Mouse (Mus musculus): Measurements from ENCODE around the gene Kcnk10. TPM values are rescaled to one million over a fixed set of nuclear protein-coding genes. Genes with fewer than 3 reads are reported as not detected.

The Kcnk10 gene
- polyA plus RNA-seq, 1 experiment from 2014 or later: 0.13 TPM

GRCm38 (mm10) chr12:98470097-98470496 lies 108.0 kb downstream of the Kcnk10 start:
- H3K4me3 ChIP-seq (ENCODE audit: low read depth, low read length): no peak overlapping the region
- no peak overlapping the region for H3K4me2 ChIP-seq (ENCODE audit: low read depth, low read length)
- H3K4me1 ChIP-seq (ENCODE audit: insufficient read depth): no peaks in the 10 kb centered on the region
- no peaks in the 10 kb centered on the region for H3K36me3 ChIP-seq (replicated peaks; ENCODE audit: insufficient read depth, low read length)
- DNase-seq (no peak), ATAC-seq (no peak)
- H3K9ac ChIP-seq (replicated peaks): no peak overlapping the region
- H3K27me3 ChIP-seq (ENCODE audit: insufficient read depth, low read length): no peaks in the 10 kb centered on the region
- WGBS (ENCODE audit: insufficient replicate concordance): 66% methylated on average over 3 of the region's 3 CpGs
- no peaks in the 10 kb centered on the region for H3K9me3 ChIP-seq (ENCODE audit: low read length)
- no peak overlapping the region for H3K27ac ChIP-seq (ENCODE audit: low read depth)
- TF ChIP-seq CTCF (IDR thresholded peaks at IDR 0.05; ENCODE audit: low read depth): no peak
- no peak for TF ChIP-seq EP300 (IDR thresholded peaks at IDR 0.05; ENCODE audit: low read depth)

GRCm38 (mm10) chr12:98467793-98468192 lies 110.3 kb downstream of the Kcnk10 start:
- Histone ChIP-seq H3K4me3 (ENCODE audit: low read depth, low read length) (no peak overlapping the region), H3K4me1 (ENCODE audit: insufficient read depth) (no peaks in the 10 kb centered on the region), H3K4me2 (ENCODE audit: low read depth, low read length) (no peak overlapping the region), H3K36me3 (replicated peaks; ENCODE audit: insufficient read depth, low read length) (no peaks in the 10 kb centered on the region), H3K9ac (replicated peaks) (no peak overlapping the region), H3K9me3 (ENCODE audit: low read length) (no peaks in the 10 kb centered on the region), H3K27me3 (ENCODE audit: insufficient read depth, low read length) (no peaks in the 10 kb centered on the region), H3K27ac (ENCODE audit: low read depth) (no peak overlapping the region)
- TF ChIP-seq CTCF (IDR thresholded peaks at IDR 0.05; ENCODE audit: low read depth) (no peak), EP300 (IDR thresholded peaks at IDR 0.05; ENCODE audit: low read depth) (no peak)
- 86% methylated on average over 4 of the region's 4 CpGs for WGBS (ENCODE audit: insufficient replicate concordance)
- ATAC-seq (no peak), DNase-seq (no peak)

- H3K36me3 ChIP-seq (replicated peaks; ENCODE audit: insufficient read depth, low read length): no peaks in the 10 kb centered on the region
- no peak for ATAC-seq
- no peaks in the 10 kb centered on the region for H3K27me3 ChIP-seq (ENCODE audit: insufficient read depth, low read length)
- DNase-seq: peak; percentile 40
- no peak overlapping the region for H3K4me2 ChIP-seq (ENCODE audit: low read depth, low read length)
- no peak overlapping the region for H3K9ac ChIP-seq (replicated peaks)
- WGBS (ENCODE audit: insufficient replicate concordance): 43% methylated on average over 3 of the region's 3 CpGs
- no peaks in the 10 kb centered on the region for H3K9me3 ChIP-seq (ENCODE audit: low read length)
- H3K27ac ChIP-seq (ENCODE audit: low read depth): no peak overlapping the region
- H3K4me1 ChIP-seq (ENCODE audit: insufficient read depth): no peaks in the 10 kb centered on the region
- H3K4me3 ChIP-seq (ENCODE audit: low read depth, low read length): no peak overlapping the region
- peak; percentile 67 for TF ChIP-seq CTCF (IDR thresholded peaks at IDR 0.05; ENCODE audit: low read depth)
- no peak for TF ChIP-seq EP300 (IDR thresholded peaks at IDR 0.05; ENCODE audit: low read depth)
Measured at GRCm38 (mm10) chr12:98459889-98460288, 118.2 kb downstream of the Kcnk10 start.

- no peaks in the 10 kb centered on the region for H3K36me3 ChIP-seq (replicated peaks; ENCODE audit: insufficient read depth, low read length)
- TF ChIP-seq EP300 (IDR thresholded peaks at IDR 0.05; ENCODE audit: low read depth) (no peak), CTCF (IDR thresholded peaks at IDR 0.05; ENCODE audit: low read depth) (no peak)
- H3K9ac ChIP-seq (replicated peaks): no peak overlapping the region
- no peak overlapping the region for H3K4me2 ChIP-seq (ENCODE audit: low read depth, low read length)
- H3K4me1 ChIP-seq (ENCODE audit: insufficient read depth): no peaks in the 10 kb centered on the region
- WGBS (ENCODE audit: insufficient replicate concordance): 77% methylated on average over 4 of the region's 4 CpGs
- no peaks in the 10 kb centered on the region for H3K27me3 ChIP-seq (ENCODE audit: insufficient read depth, low read length)
- no peaks in the 10 kb centered on the region for H3K9me3 ChIP-seq (ENCODE audit: low read length)
- no peak for ATAC-seq
- no peak overlapping the region for H3K4me3 ChIP-seq (ENCODE audit: low read depth, low read length)
- no peak overlapping the region for H3K27ac ChIP-seq (ENCODE audit: low read depth)
- no peak for DNase-seq
Measured at GRCm38 (mm10) chr12:98458944-98459343, 119.2 kb downstream of the Kcnk10 start.

GRCm38 (mm10) chr12:98458516-98458915 lies 119.6 kb downstream of the Kcnk10 start:
- no peak for TF ChIP-seq EP300 (IDR thresholded peaks at IDR 0.05; ENCODE audit: low read depth)
- TF ChIP-seq CTCF (IDR thresholded peaks at IDR 0.05; ENCODE audit: low read depth): no peak
- Histone ChIP-seq H3K4me1 (ENCODE audit: insufficient read depth) (no peaks in the 10 kb centered on the region), H3K36me3 (replicated peaks; ENCODE audit: insufficient read depth, low read length) (no peaks in the 10 kb centered on the region), H3K9ac (replicated peaks) (no peak overlapping the region), H3K9me3 (ENCODE audit: low read length) (no peaks in the 10 kb centered on the region), H3K4me3 (ENCODE audit: low read depth, low read length) (no peak overlapping the region), H3K4me2 (ENCODE audit: low read depth, low read length) (no peak overlapping the region), H3K27me3 (ENCODE audit: insufficient read depth, low read length) (no peaks in the 10 kb centered on the region), H3K27ac (ENCODE audit: low read depth) (no peak overlapping the region)
- DNase-seq (no peak), ATAC-seq (no peak)
- WGBS (ENCODE audit: insufficient replicate concordance): 69% methylated on average over 5 of the region's 5 CpGs

- Histone ChIP-seq H3K4me1 (ENCODE audit: insufficient read depth) (no peaks in the 10 kb centered on the region), H3K4me3 (ENCODE audit: low read depth, low read length) (no peak overlapping the region), H3K4me2 (ENCODE audit: low read depth, low read length) (no peak overlapping the region), H3K27ac (ENCODE audit: low read depth) (no peak overlapping the region), H3K27me3 (ENCODE audit: insufficient read depth, low read length) (no peaks in the 10 kb centered on the region), H3K36me3 (replicated peaks; ENCODE audit: insufficient read depth, low read length) (no peaks in the 10 kb centered on the region), H3K9me3 (ENCODE audit: low read length) (no peaks in the 10 kb centered on the region), H3K9ac (replicated peaks) (no peak overlapping the region)
- no peak for TF ChIP-seq CTCF (IDR thresholded peaks at IDR 0.05; ENCODE audit: low read depth)
- no peak for TF ChIP-seq EP300 (IDR thresholded peaks at IDR 0.05; ENCODE audit: low read depth)
- no peak for ATAC-seq
- DNase-seq: no peak
- 75% methylated on average over 17 of the region's 17 CpGs for WGBS (ENCODE audit: insufficient replicate concordance)
Measured at GRCm38 (mm10) chr12:98453161-98453560, 124.9 kb downstream of the Kcnk10 start.

- Histone ChIP-seq H3K4me1 (ENCODE audit: insufficient read depth) (no peaks in the 10 kb centered on the region), H3K27me3 (ENCODE audit: insufficient read depth, low read length) (no peaks in the 10 kb centered on the region), H3K36me3 (replicated peaks; ENCODE audit: insufficient read depth, low read length) (no peaks in the 10 kb centered on the region), H3K9me3 (ENCODE audit: low read length) (no peaks in the 10 kb centered on the region), H3K9ac (replicated peaks) (no peak overlapping the region), H3K4me2 (ENCODE audit: low read depth, low read length) (no peak overlapping the region), H3K4me3 (ENCODE audit: low read depth, low read length) (no peak overlapping the region), H3K27ac (ENCODE audit: low read depth) (no peak overlapping the region)
- DNase-seq: no peak
- 77% methylated on average over 7 of the region's 7 CpGs for WGBS (ENCODE audit: insufficient replicate concordance)
- TF ChIP-seq EP300 (IDR thresholded peaks at IDR 0.05; ENCODE audit: low read depth) (no peak), CTCF (IDR thresholded peaks at IDR 0.05; ENCODE audit: low read depth) (no peak)
- no peak for ATAC-seq
Measured at GRCm38 (mm10) chr12:98452646-98453045, 125.5 kb downstream of the Kcnk10 start.

All from liver, postnatal 0 days (tissue).